Mouse (Mus musculus): ENCODE measurements around the gene Rhbdd1.

Rhbdd1 gene

DNA sequence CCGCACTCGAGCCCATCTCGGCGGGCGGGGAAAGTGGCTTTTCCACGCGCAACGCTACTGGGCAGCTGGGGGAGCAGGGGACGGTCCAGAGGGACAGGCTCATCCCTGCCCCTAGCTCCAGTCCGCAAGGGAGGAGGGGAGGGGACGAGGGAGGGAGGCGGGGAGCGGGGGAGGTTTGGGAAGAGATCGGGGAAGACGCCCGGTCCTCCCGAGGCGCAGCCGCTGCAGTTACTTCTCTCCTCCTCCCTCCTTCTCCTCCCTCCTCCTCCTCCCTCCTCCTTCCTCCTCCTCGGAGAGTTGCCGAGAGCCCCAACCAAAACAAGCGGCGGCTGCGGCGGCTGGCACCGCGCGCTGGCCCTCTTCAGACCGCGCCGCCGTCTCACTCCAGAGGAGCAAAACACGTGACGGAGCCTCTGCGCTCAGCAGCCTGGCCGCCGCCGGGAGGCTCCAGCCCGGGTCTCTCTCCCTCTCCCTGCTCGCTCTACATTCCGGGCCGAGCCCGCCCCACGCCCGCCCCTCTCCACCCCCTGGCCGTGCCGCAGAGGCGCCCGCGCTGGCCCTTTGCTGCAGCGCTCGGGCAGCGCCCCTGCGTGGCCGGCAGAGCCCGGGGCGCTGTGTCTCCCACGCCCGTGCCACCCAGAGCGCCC is 25.0 kb upstream of the Rhbdd1 start, which contains the start of gene Irs1:
TSS of gene Irs1 (minus strand) at position 266 of the 647 bp plus-strand sequence.
- DNase-seq (ENCODE audit: low read depth, low spot score) = peak; percentile 92

DNA sequence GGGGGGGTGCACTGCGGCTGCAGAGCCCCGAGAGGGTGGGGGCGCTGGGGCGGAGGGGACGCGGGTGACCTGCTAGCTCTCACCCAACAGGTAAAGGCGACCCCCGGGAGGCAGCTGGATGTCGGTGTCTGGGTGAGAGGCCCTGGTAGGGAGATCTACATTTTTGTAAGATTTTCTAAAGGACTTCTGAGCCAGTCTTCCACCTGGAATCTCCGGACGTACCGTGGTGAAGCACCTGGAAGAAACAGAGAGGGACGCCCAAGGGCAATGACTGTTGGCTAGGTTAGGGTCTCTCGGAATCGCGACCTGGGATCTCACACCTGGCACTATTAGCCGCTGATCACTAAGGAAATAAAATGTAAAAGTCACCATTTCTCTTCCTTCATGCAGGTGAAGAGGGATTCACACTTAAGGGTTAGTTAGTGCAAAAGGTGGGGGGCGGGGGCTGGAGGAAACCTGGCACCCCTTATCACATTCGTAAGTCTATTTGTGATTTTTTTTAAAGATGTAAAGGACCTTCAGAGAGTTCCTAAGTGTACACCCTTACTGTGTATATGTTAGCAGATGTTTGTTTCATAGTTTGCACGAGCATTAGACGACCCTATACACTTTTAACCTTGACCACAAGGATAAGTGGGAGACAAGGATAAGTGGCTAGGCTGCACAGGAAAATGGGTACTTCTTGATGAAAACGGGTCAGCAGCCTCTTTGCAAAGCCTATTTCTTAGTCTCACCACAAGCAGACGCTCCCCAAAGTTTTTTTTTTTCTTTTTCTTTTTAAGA is 24.1 kb upstream of the Rhbdd1 start:
- no peak for DNase-seq (ENCODE audit: low read depth, low spot score)

DNA sequence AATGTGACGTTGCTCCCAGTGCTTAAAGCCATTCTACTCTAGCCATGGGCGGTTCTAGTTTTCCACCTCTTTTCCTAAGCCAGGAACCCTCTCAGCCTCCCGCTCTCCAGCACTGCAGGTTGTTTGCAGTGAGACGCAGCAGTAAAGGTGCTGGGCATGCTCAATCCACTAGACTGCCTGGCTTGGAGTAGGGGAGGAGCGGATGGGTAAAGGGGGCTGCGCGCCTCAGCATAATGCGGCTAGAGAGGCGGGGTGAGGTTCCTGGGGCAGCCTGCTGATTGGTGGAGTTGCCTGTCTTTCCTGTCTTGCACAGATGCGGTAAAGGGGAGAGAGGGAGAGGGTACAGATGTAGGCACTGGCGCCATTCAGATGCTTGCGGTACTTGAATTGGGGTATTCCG is 23.5 kb upstream of the Rhbdd1 start:
- DNase-seq (ENCODE audit: low read depth, low spot score) = peak; percentile 88

DNA sequence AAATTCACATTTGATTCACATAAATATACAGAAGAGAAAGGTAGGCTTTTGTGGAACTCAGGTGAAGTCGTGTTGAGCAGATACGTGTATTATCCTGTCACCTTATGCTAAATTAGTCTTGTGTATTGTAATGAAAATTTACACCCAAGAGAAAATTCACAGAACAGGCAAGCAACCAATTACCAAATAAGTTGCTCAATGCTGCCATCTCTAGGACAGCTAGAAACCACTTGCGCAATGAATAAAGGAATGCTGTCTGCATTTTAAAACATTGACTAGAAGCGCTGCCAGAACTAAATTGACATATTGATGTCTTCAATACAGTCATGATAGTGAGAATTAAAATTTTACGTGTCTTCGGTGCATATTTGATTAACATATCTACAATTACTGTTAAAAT is 22.1 kb upstream of the Rhbdd1 start:
- DNase-seq (ENCODE audit: low read depth, low spot score) = peak; percentile 59

DNA sequence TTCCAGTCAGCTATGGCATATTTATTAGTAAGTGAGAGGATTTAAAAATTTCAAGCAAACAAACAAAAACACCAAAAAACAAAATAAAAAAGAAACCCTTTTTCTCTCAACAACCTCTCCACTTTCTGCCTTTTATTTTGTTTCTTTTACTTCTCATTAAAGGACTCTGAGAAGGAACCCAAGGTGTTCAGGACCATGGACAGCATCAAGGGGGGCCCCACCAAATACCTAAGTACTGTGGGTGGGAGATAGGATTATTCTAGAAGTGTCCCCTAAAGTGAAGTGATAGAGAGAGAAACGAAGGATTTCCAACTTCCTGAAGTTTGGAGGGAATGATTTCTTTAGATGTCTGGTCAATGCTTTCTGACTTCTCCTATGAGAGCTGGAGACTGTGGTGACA is 17.7 kb upstream of the Rhbdd1 start:
- DNase-seq (ENCODE audit: low read depth, low spot score) = no peak

DNA sequence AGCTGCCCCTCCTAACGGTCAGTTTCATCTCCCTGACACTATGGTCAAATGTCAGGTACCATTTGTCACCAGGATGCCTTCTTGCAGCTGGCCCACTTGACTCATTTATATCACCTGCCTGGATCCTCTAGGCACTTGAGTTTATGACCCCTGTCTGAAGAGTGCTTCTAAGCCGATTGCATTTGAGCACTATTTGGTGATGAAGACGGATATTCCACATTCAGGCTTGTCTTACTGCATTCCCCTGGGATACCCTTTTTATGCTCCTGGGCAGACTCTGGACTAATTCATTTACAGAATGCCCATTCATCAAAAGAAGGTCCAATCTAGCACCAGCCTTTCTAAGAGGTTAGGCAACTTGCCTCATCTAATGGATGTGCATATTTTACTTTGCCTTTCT is 11.8 kb upstream of the Rhbdd1 start:
- DNase-seq (ENCODE audit: low read depth, low spot score) = peak; percentile 57

DNA sequence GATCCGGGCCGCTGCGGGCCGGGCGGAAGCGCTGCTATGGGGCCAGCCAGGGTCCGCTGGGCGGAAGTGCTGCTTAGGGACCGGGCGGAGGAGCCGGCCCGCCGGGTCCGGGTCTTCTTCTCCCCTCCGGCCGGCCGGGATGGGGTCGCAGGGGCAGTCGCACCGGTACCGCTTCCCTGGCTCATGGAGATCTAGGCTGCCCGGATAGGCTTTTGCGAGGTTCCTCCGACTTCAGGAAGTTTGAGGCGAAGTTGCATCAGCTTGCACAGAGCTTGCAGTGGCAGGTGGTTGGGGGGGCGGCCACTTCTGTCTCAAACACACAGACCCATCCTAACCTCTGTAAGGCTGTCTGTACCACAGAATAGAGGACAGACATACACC is 484 bp downstream of the Rhbdd1 start:
- no peak for DNase-seq (ENCODE audit: low read depth, low spot score)

DNA sequence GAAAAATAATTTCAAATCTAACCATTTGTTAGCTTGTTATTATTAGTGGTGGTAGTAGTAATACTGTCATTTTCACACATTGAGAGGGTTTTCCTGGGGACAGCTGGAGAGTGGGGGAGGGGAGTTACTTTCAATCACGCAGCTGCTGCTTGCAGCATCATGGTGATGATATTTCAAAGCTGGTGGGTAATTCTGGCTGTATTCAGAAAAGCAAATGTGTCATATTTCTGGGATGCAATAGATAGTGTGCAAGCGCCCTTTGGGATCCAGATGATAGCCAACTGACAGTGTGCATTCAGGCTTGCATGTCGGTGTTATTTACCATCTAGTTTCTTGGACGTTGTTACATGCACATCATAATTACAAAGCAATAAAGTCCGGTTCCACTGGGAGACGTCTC is 4.2 kb downstream of the Rhbdd1 start:
- DNase-seq (ENCODE audit: low read depth, low spot score) = no peak

DNA sequence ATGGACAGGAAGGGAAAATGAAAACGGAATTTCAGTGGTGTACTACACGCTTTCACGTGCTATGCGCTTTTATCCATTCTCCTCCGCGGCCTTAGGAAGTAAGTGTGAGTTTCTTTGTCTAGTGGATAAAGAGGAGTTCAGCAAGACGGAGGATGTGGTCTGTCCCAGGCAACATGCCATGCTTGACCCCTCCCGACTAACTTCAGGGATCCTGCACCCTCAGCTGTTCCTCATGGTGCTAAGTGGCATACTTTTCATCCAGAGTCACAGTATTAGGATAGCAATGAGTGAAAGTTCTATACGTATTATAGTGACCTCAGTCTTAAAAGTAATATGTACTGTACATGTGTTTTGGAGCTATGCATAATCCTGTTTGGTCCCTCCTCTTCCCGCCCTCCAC is 4.6 kb downstream of the Rhbdd1 start:
- no peak for DNase-seq (ENCODE audit: low read depth, low spot score)

DNA sequence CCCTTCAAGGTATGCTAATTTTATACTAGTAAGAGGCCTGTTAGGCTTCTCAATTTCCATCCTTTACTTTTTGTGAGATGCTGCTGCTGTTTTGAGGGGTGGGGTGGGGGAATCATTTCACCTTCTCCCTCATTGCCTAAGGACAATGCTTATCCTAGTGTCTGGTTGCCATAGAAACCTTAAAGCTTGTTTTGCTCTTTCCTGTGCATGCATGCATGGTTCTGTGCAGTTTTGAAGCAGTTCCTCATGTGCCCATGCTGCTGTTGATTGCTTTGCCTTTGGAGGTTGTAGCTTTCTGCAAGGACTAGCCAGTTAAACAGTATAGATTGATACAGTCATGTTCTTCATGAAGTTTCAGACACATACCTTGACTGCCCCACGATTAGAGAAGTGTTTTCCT is 5.2 kb downstream of the Rhbdd1 start:
- DNase-seq (ENCODE audit: low read depth, low spot score) = no peak

DNA sequence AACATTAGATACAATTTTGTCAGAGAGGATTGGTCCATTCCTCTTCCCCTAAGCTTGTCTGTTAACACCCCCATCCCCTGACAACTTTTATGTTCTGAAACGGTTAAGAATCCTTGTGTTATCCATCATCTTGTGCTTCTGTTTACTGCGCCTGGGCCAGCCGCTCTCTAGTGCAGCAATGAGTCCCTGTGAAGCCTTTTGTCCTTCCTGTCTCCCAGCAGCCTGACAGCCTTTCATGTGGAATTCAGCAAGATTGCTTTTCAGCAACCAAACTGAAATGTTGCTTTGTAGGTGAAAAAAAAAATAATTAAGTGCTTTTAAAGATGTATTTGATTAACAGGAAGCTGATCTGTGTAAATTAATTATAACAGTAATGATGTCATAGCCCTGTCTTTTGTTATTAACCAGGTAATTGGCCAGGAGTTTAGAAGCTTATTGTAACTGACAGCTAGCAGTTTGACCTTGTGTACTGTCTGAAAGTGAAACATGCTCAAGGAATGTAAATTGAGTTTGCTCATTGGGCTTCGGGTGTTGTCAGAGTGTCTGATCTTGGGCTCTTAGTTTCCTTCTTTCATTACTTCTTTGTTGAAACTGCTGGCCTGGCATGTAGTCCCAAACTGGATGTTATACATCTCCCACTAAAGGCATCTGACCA is 8.0 kb downstream of the Rhbdd1 start:
- DNase-seq (ENCODE audit: low read depth, low spot score) = no peak

DNA sequence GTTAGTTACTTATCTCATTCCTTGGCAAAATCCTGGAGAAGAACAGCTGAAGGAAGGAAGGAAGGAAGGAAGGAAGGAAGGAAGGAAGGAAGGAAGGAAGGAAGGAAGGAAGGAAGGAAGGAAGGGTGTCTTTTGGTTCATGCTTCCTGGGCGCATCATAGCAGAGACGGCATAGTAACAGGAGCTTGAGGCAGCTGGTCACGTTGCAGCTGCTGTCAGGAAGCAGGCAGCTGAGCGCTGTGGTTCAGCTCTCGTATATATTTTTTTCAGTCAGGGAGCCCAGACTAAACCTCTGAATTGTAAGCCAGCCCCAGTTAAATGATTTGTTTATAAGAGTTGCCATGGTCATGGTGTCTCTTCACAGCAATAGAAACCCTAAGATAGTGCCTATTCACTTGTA is 9.9 kb downstream of the Rhbdd1 start:
- no peak for DNase-seq (ENCODE audit: low read depth, low spot score)

DNA sequence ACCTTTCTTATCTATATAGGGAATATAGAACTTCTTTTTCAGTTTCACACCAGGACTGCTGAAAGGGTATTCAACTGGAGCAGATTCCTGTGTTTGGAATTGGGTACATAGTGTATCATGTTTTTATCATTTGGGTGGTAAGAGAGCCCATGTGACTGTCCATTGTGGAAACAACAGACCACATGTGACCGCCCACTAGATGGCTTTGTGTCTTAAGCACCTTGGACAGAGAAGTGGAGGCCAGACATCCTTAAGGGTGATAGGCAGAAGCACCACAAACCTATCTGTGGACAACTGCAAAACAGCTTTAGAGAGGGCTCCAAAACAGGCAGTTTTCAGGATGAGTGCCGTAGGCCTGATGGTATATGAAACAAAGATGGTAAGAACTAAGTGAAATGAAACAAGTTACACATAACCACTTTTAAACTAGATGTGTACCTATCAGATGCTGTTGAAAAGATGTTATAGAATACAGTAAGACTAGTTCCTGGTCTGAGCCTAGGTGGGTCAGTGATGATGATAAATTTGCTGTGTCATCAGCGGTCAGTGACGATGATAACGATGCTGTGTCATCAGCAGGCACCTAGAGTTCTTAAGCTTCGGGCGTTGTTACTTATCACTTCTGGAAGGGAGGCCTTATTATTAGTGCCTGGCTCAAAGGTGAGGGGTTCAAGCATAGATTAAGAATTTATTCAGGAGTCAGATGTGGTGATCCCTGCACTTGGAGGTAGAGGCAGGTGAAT is 12.0 kb downstream of the Rhbdd1 start:
- DNase-seq (ENCODE audit: low read depth, low spot score) = no peak

DNA sequence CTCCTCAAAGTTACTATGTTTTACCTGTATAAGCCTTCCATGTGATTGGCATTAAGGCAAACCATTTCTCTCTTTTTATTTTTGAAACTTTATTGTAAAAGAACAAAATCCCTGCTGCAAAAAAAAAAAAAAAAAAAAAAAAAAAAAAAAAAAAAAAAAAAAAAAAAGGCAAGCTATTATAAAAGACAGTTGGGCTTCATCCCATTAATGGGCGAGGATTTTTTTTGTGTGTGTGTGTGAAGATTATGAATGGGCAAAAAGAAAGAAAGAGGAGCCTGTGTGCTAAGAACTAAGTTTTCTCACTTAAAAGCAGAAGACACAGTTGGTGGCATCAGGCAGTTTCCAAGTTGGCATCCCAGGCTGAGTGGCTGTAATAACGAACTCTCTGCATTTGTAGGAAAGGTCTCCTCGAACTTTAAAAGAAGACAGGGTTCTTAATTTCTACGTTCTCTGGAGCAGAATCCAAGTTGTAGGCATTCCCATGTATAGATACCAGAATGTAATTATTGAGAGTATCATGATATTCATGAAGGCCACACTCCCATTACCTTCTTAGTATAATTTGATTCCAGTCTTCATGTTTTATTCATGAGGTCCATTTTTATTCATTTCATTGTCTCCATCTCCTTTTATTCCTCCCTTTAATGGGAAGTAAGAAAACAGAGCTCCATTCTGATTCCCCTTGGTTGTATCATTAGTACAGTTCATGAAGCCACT is 13.1 kb downstream of the Rhbdd1 start:
- no peak for DNase-seq (ENCODE audit: low read depth, low spot score)

DNA sequence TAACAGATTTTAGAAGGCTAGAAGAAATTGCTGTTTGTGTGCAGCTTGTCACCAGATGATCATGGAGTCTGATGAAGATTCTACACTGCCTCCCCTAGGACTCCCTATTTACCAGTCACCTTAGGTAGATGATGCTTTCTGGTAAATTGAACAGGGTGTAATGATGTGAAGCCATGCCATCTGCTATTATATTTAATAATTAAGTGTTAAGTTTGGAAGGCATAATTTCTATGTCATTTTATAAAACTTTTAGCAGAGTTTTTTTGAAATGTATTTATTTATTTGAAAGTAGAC is 13.6 kb downstream of the Rhbdd1 start:
- no peak for DNase-seq (ENCODE audit: low read depth, low spot score)

DNA sequence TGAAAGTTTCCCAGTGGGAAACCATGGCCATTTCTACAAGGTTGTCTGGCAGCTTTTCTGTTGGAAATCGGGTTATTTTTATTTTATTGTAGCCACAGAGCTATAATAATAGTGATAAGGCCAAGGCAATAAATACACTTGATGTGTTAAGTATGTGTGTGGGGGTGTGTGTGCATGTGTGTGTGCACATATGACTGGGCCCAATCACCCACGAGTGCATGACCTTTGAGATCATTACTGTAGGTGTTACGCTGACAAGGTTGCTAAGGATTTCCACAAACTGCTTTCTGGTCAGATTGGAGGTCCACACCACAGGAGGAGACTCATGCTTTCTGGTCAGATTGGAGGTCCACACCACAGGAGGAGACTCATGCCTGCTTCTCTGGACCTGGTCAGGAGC is 18.3 kb downstream of the Rhbdd1 start:
- DNase-seq (ENCODE audit: low read depth, low spot score) = no peak

DNA sequence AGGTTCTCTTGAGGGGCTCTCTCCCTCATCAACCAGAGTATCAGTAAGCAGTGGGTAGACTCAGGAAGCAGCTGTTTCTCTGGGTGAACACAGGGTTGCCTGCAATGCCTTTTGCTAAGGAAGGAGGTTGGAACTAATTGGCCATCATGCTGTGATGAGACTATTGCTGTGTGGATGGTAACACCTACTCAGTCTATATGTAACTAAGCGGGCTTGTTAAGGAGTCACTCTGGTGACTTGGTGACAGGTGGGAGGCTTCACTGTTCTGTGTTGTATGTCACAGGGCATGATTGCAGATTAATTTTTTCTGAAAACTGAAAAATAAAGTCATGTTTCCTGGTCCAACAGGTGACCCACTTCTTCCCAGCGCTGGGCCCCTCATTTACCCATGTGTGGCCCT is 36.8 kb downstream of the Rhbdd1 start:
- DNase-seq (ENCODE audit: low read depth, low spot score) = no peak

DNA sequence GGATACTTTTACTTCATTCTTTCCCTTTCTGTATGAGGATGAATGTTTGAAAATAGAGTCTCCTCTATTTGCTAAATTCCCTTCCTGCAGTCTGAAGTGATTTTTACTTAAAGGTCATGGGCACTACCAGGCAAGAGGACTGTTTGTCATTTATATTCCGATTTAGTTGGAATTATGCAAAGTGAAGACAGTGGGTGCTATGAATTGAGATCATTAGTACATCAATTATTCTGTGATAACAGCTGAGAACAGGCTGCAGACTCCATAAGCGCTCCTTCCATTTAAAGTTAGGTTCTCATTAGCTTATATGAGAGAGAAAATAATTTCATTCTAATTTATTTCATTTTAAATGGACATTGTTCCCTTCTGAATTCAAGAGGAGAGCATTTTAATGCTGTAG is 37.5 kb downstream of the Rhbdd1 start:
- DNase-seq (ENCODE audit: low read depth, low spot score) = no peak

DNA sequence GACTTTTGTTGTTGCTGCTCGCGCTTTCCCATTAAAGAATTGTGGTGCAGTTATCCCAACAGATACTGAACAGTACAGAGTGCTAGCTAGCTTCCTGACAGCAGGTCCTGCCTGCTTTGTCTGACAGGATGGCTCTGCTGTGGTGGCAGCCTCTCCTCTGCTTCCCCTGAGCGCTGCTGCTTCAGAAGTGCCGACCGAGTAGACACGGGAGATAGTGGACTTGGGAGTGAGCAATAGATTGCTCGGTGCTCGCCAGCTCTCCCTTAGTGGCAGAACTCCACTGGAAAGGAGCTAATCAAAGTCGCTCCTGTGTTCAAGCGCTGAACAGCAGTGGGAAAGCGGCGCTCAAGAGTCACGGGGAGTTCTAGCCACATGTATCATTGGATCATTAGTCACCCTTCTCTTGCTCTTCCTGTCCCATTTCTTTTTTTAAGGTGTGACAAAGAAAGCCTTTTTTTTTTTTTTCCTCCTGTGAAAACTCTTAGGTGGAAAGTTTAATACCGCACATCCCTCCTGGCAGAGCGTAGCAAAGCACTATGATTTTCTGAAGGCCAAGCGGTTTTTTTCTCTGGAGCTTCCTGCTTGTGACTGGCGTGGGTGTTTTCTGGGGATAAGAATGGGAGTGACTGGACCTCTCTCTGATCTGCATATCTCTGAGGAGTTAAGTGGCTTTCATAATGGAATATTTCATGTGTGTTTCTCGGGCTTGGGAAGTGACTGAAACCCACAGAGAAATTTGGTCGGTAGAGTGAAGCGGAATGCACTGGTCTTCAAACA is 42.8 kb downstream of the Rhbdd1 start:
- no peak for DNase-seq (ENCODE audit: low read depth, low spot score)

DNA sequence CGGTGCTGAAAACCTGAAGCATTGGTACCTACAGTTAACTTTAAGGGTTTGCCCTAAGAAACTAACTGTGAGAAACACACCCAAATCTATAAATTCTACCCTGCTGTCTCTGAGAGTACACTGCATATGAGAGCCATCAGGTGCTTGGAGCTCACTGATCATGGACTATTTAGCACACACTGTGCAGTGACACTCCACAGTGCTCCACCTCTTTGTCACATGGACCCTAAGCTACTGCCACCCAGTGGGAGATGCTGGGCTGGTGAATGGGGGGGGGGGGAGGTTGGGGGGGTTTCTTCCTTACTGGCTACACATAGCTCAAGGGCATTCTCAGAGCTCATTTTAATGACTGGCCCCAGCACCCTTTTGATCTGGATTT is 43.4 kb downstream of the Rhbdd1 start:
- DNase-seq (ENCODE audit: low read depth, low spot score) = no peak

DNA sequence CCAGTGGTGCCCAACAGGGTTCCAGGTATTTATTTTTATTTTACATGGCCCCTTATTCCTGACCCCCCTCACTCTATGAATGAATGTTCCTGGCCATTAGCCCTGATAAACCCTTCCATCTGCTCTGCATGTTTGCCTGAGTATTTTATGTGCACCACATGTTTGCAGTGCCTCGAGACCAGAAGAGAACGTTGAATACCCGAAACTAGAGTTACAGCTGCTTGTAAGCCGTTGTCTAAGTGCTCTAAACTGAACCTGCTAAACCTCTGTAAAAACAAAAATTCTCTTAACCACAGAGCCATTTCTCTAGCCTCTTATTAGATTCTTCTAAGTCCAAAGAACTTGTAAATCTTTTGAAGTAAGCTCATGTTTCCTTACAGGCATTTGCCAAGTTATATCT is 45.0 kb downstream of the Rhbdd1 start:
- no peak for DNase-seq (ENCODE audit: low read depth, low spot score)
